Mouse (Mus musculus) macrophage (primary cell): ENCODE measurements around the gene Rnf208. TPM values are rescaled to one million over a fixed set of nuclear protein-coding genes. Genes with fewer than 3 reads are reported as not detected.

Source experiments
- H3K27ac ChIP-seq: fragments of 350-480 bp; formaldehyde crosslinking; 2 replicates; pipeline ENCODE4 v1.9.0; 2021
- H3K36me3 ChIP-seq: fragments of 350-480 bp; formaldehyde crosslinking; 2 replicates; pipeline ENCODE4 v1.9.0; 2021; ENCODE audit errors: inconsistent target
- H3K4me3 ChIP-seq: fragments of 350-480 bp; formaldehyde crosslinking; 2 replicates; pipeline ENCODE4 v1.9.0; 2021; ENCODE audit errors: inconsistent target
- H3K79me2 ChIP-seq: fragments of 350-480 bp; formaldehyde crosslinking; 2 replicates; pipeline ENCODE4 v1.9.0; 2021; ENCODE audit errors: inconsistent target
- WGBS: methylation state at CpG from one replicate; pipeline ENCODE4 v1.1.7; 2026; ENCODE audit warnings: inconsistent platforms; ENCODE audit not compliant: missing documents; 5-methylcytosine and 5-hydroxymethylcytosine counted together
- polyA plus RNA-seq: library from polyadenylated mRNA; stranded (reverse); fragments of 250-400 nt; gene quantifications from 3 replicates; pipeline ENCODE4 v1.2.4, GENCODE M21; 2018; ENCODE audit warnings: inconsistent platforms

The Rnf208 gene
- polyA plus RNA-seq, 1 experiment from 2014 or later, result not detected

DNA sequence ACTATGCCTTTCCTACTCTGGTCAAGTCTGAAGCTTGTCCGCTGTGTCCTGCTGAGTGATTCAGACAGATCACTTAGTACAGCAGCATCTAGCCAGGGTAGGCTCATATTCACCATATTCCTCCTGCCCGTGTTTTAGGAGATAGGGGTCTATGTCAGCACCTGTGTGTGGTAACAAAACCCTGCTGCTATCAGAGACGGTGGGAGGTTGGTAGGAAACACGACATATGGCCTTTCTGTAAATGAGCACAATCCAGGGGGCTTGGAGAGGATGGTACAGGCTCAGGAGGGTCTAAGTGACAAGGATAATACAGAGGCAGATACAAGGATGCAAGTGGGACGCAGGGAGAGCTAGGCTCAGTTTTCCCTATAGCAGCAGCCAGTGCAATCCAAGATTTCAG is 12.5 kb upstream of the Rnf208 start:
- Histone ChIP-seq H3K4me3 (no peak overlapping the region), H3K27ac (no peak overlapping the region), H3K79me2 (no peaks in the 10 kb centered on the region), H3K36me3 (no peaks in the 10 kb centered on the region)
- 95% methylated on average over 5 of the region's 5 CpGs for WGBS

DNA sequence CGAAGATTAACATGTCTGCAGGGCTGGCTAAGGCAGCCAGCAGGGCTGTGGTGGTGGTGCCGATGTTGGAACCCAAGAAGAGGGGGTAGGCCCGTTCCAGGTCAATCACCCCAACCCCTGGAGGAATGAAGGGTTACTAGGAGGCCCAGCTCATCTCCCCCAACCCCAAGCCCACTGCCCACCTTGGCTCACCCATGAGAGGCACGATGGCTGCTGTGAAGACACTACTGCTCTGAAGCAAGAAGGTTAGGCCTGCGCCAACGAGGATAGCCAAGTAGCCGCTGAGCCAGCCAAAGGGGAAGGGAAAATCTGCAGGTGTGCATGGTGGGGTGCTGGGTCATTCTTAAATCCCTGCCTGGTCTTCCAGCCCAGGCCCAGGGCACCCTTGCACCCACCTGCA is 11.5 kb upstream of the Rnf208 start:
- Histone ChIP-seq H3K4me3 (no peak overlapping the region), H3K36me3 (no peaks in the 10 kb centered on the region), H3K27ac (no peak overlapping the region), H3K79me2 (no peaks in the 10 kb centered on the region)
- WGBS, result 100% methylated on average over 7 of the region's 7 CpGs

DNA sequence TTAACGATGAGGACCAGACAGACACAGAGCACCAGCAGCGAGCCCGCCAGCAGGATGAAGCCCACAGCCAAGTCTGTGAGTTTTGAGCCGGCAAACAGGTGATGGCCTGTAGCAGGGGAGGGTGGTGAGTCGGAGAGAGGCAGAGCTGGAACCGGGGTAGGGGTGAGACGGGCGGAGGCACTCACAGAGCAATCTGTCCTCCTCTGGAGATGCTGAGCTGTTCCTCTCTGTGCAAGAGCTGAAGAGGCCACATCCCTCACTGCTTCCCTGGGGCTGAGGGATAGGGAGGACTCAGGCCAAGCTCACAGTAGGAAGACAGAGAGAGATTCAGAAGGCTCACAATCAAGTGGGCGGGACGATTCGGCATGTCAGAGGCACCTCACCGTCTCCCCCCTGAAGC is 11.0 kb upstream of the Rnf208 start:
- Histone ChIP-seq H3K4me3 (no peak overlapping the region), H3K79me2 (no peaks in the 10 kb centered on the region), H3K36me3 (no peaks in the 10 kb centered on the region), H3K27ac (no peak overlapping the region)
- WGBS, result 91% methylated on average over 12 of the region's 12 CpGs

DNA sequence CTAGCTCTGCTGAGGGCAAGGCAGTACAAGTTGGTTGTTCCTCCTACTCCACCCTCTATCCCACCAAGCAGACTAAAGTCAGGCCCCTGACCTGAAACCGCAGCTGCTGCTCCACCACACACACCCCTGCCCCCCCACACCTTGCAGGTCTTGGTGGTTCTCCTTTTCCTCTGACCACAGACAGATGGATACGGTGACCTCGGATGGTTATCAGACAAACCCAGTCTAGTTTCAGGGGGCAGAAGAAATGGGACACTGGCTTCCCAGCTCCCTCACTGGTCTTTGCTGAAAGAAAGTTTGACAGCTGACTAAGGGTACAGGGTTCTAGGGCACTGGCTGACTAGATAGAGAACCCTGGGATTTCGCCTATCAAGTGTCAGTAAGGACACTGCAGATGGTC is 8.6 kb upstream of the Rnf208 start:
- Histone ChIP-seq H3K27ac (no peak overlapping the region), H3K79me2 (no peaks in the 10 kb centered on the region), H3K4me3 (no peak overlapping the region), H3K36me3 (no peaks in the 10 kb centered on the region)
- WGBS, result 22% methylated on average over 4 of the region's 4 CpGs

DNA sequence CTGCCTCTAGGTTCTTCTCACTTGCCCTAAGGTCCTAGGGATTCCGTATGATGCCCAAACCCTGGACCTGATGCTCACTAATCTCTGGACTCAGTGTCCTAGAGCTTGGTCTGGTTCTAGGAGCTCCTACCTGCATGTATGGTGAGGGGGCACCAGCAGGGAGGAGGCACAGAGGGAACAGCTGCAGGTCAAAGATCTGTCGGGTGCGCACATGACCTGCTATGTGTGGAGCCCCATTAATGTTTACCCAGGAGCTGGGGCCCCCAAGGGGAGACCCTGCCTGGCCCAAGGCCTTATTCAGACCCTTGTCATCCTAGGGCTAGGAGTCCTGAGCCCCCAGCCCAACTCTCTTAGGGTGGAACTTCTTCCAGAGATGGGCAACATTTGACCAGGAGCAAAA is 8.0 kb upstream of the Rnf208 start, which contains the start of gene Slc34a3:
Slc34a3 (minus strand) TSS at position 315 of the 400 bp plus-strand sequence.
- 61% methylated on average over 3 of the region's 3 CpGs for WGBS
- Histone ChIP-seq H3K79me2 (no peaks in the 10 kb centered on the region), H3K27ac (no peak within 1 kb of the TSS), H3K4me3 (no peak within 1 kb of the TSS), H3K36me3 (no peaks in the 10 kb centered on the region)

DNA sequence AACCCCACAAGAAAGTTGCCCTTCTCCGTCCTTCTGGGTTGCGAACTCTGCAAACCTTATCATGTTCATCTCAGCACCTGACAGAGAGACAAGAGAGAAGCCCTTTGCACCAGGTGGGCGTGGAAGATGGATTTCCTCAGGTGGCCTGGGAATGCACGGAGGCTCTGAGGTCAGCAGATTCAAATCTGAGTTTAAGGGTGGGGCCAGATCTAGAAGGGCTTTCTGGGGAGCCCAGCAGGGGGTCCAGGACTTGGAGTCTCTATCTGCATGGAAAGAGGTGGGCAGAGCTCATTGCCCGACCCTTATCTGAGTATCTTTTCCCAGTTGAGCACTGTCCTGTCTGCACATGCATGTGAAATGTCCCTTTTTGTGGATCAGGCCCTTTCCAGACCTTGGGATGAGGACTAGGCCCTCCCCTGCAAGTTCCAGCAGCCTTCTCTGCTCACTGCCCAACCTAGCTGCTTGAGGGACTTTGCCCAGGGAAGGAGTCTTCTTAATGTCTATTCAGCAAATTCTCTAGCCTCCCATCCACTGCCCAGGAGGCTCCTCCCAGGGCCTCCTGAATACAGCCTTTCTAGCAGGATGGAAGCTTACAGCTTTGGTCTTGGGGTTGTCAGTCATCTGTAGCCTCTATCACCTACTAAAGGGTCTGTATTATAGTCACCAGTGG is 7.4 kb upstream of the Rnf208 start:
- 91% methylated on average over 5 of the region's 5 CpGs for WGBS
- no peaks in the 10 kb centered on the region for H3K79me2 ChIP-seq
- no peak overlapping the region for H3K4me3 ChIP-seq
- no peak overlapping the region for H3K27ac ChIP-seq
- H3K36me3 ChIP-seq, result no peaks in the 10 kb centered on the region

DNA sequence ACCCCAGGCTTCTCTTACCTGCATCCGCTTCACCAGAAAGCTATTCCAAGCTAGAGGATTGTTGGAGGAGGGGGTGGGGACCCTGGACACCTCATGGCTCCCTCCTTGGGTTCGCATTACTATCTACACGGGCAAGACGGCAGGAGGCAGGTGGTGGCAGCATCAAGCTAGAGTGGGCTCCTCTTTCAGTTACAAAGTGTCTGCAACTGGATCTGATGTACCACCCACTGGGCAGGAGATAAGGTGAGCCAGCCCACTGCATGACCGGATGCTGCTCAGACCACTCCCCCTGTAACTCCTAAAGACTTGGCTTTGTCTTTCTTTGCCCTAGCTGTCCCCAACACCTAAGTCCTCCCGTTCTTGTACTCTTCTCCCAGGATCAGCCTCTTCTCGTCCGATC is 5.4 kb upstream of the Rnf208 start, which contains the start of gene Rnf224:
Rnf224 (minus strand) TSS at position 174 of the 400 bp plus-strand sequence.
- WGBS, result 87% methylated on average over 8 of the region's 8 CpGs
- H3K79me2 ChIP-seq, result no peaks in the 10 kb centered on the region
- H3K27ac ChIP-seq, result no peak within 1 kb of the TSS
- no peak within 1 kb of the TSS for H3K4me3 ChIP-seq
- H3K36me3 ChIP-seq, result no peaks in the 10 kb centered on the region

DNA sequence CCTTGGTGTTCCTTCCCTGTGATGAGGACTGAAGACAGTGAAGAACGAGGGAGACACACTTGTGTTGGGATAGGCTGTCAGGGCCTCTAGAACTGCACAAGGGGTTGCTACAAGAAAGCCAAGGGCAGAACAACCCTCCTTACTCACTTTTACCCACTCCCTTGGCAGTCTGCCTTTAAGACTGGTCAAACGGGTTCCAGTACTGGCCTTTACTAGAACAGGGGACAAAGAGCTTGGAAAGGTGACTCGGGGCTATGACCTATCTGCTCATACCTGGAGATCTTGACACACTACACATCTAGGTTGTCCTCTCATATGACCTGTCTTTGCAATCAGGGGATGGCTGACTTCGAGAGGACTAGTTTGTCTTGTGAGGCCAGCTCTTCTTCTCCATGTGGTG is 4.5 kb upstream of the Rnf208 start:
- H3K4me3 ChIP-seq, result no peak overlapping the region
- 86% methylated on average over 4 of the region's 4 CpGs for WGBS
- no peaks in the 10 kb centered on the region for H3K36me3 ChIP-seq
- H3K27ac ChIP-seq, result no peak overlapping the region
- H3K79me2 ChIP-seq, result no peaks in the 10 kb centered on the region

DNA sequence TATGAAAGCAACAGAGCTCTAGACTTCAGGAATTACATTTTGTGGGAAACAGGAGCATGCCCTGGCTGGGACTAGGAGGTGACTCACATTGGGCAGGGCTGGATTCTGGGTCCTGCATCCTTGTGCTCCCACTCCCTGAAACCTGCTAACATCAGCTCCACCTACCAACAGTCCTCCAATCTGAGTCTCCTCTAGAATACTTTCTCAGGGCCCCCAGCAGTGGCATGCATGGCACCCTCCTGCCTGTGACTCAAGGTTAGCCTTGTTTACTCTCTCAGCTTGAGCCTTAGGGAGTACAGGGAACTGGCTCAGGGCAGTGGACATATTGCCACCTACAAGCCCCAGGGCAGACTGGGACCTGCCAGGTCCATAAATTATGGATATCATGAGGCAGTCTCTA is 3.9 kb upstream of the Rnf208 start:
- Histone ChIP-seq H3K4me3 (no peak overlapping the region), H3K27ac (no peak overlapping the region), H3K36me3 (no peaks in the 10 kb centered on the region), H3K79me2 (no peaks in the 10 kb centered on the region)

DNA sequence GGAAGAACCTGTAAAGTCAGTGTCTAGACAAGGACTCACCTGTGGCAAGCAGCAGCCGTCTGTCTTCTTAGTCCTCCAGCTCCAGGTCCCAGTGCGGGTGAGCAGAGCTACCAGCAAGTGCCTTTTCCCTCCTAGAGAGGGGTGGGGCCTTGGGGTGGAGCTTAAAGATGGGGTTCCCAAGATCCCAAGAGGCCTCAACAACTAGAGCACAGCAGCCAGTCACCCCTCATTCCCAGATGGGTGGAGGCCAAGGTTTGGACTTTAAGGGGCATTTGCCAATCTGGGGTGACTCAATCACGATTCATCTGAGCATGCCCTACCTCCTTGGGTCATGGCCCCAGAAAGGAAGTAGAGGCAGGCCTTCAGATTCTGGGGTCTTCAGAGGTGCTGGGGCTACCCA is 2.3 kb upstream of the Rnf208 start:
- H3K4me3 ChIP-seq, result no peak overlapping the region
- H3K27ac ChIP-seq, result no peak overlapping the region
- no peaks in the 10 kb centered on the region for H3K36me3 ChIP-seq
- no peaks in the 10 kb centered on the region for H3K79me2 ChIP-seq
- 79% methylated on average over 3 of the region's 3 CpGs for WGBS

DNA sequence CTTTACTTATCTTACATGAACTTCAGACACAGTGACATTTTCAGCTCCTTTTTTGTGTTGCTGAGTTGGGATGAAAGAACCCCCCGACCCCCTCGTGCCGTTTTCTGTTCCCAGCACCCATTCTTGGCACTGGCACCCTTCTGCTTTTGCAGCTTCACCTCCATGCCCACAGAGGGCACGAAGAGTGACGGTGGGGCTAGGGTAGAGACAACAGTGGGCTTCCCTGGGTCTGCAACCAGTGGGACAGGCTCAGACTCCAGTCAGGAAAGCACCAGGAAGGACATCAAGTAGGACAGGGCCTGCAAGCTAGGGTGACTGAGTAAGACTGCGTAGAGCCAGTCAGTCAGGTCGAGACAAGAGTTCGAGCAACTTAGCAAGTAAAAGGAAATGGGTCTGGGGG is 1.7 kb upstream of the Rnf208 start:
- H3K79me2 ChIP-seq, result no peaks in the 10 kb centered on the region
- H3K4me3 ChIP-seq, result peak overlapping the region; percentile 15; the same call in 1 of the 2 replicates
- no peak overlapping the region for H3K27ac ChIP-seq
- WGBS, result 64% methylated on average over 8 of the region's 8 CpGs
- no peaks in the 10 kb centered on the region for H3K36me3 ChIP-seq

DNA sequence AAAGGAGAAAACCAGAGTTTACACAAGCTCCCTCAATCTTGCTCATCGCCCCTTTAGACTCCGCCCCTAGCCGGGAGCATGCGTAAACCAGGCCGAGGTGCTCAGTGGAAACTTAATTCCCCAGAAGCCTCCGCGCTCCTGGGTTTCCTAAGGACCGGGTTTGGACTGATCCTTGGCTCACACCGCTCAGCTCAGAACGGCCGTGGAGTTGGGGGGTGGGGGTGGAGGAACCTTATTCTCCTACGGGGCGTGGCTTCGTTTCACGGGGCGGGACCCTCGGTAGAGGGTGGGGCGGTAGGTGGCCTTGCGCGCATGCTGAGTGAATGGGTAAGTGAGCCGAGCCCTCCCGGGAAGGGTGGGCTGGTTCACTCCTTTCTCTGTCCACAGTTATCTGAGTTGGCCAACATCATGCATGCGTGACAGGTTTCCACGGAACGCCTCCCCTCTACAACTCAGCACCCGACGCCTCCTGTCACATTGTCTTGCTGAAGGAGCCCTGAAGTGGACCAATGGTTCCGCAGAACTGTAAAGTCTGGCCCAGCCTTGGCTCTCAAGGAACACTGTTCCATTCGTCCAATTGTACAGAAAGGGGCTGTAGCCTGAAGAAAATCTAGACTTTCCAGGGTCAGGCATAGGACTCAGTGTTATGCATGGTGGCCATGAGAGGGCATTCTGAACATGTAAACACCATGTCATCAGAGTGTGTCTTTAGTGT is 1.2 kb upstream of the Rnf208 start:
- no peaks in the 10 kb centered on the region for H3K36me3 ChIP-seq
- no peaks in the 10 kb centered on the region for H3K79me2 ChIP-seq
- no peak overlapping the region for H3K27ac ChIP-seq
- peak overlapping the region; percentile 15; the same call in 1 of the 2 replicates for H3K4me3 ChIP-seq
- 2% methylated on average over 29 of the region's 29 CpGs for WGBS

DNA sequence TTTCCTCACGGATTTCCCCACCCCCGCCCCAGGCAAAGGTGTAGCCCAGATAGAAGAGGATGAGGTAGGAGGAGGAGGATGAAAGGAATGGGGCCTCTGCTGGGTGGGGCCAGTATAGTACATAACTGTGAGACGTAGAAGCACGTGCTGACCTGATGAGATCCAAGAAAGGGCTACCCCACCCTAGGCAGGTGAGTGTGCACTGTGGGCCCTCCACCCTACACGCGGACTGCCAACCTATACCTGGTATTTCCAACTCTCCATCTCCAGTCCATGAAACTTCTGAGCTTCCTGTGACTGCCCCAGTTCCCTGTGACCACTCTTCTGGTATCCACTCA is 648 bp upstream of the Rnf208 start:
- Histone ChIP-seq H3K36me3 (peaks cover 2% of the 10 kb centered on the region; the same call in 1 of the 2 replicates), H3K4me3 (no peak overlapping the region), H3K79me2 (no peaks in the 10 kb centered on the region), H3K27ac (no peak overlapping the region)
- 29% methylated on average over 6 of the region's 6 CpGs for WGBS

DNA sequence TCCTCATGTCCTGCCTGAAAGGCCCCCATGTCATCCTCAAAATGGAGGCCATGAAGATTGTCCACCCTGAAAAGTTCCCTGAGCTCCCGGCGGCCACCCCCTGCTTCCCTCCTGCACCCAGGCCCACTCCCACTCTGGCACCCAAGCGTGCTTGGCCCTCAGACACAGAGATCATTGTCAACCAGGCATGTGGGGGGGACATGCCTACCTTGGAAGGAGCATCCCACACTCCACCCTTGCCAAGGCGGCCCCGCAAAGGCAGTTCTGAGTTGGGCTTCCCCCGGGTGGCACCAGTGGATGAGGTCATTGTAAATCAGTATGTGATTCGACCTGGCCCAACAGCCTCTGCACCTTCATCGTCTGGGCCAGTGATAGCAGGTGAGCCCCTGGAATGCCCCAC is 1.3 kb downstream of the Rnf208 start:
- Histone ChIP-seq H3K27ac (no peak overlapping the region), H3K4me3 (no peak overlapping the region), H3K36me3 (peaks cover 18% of the 10 kb centered on the region; the same call in 1 of the 2 replicates), H3K79me2 (no peaks in the 10 kb centered on the region)
- 91% methylated on average over 8 of the region's 8 CpGs for WGBS

DNA sequence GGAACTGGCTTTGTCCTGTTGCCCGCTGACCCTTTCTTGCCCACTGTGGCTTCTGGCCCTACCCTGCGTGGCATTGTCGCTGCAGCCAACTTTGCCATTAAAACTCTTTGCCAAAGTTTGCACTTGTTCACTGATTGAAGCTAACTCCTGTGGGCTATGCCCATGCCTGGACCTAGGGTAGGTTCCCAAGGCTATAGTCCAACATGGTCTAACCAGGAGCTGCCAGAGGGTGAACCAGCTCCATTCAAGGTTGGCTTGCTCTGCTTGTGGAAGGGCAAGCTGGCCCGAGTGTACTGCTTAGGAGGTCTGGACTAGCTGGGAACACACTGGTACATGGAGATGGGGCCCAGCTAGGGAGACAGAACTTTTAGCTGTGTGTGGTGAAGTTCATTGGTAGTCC is 2.1 kb downstream of the Rnf208 start:
- H3K79me2 ChIP-seq, result no peaks in the 10 kb centered on the region
- 92% methylated on average over 4 of the region's 4 CpGs for WGBS
- H3K27ac ChIP-seq, result no peak overlapping the region
- H3K4me3 ChIP-seq, result no peak overlapping the region
- peaks cover 26% of the 10 kb centered on the region; the same call in 1 of the 2 replicates for H3K36me3 ChIP-seq
